Mouse (Mus musculus) right cerebral cortex, postnatal 25 days (tissue): Measurements from ENCODE around the gene Hnrnpab.

Experiments used
- DNase-seq: peaks from one replicate; pipeline ENCODE4 v3.0.0; 2022

Gene Hnrnpab

GRCm38 (mm10) chr11:51555066-51555465 is 51.6 kb downstream of the Hnrnpab start:
- DNase-seq: no peak

- no peak for DNase-seq
These were observed 52.1 kb downstream of the Hnrnpab start for GRCm38 (mm10) chr11:51554590-51554989.

GRCm38 (mm10) chr11:51552091-51552490 is 54.6 kb downstream of the Hnrnpab start:
- no peak for DNase-seq

GRCm38 (mm10) chr11:51551253-51551652 is 55.4 kb downstream of the Hnrnpab start:
- no peak for DNase-seq
